Mouse (Mus musculus): Measurements from ENCODE around the gene Dph1.

DNA sequence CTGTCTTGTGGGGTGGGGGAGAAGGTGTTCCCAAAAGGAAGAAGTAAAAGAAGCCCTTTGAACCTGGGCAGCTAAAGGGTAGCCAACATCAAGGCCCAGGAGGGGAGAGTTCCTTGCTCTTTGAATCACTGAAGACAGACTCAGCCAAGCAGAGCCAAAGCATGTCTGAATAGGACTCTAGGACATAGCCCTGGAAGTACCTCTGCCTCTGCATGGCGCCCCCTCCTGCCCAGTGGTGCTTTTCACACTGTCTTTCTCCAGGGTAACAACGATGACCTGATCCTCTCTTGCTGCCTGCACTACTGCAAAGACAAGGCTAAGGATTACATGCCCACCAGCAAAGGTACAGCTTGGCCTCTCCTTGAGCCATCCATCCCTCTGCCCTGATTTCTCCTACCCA, 31.5 kb downstream of the Dph1 start:
- TF ChIP-seq POLR2A (IDR thresholded peaks at IDR 0.05; ENCODE audit: control insufficient read depth, low read depth, low read length) (no peak), CTCF (IDR thresholded peaks at IDR 0.05; ENCODE audit: control insufficient read depth, insufficient read depth, insufficient replicate concordance, low read depth, low read length) (peak; percentile 51; the same call in 1 of the 2 replicates)
